Mouse (Mus musculus) megakaryocyte-erythroid progenitor cell, adult 5-6 weeks (primary cell): ENCODE results near the gene Lat2. TPM values are rescaled to one million over a fixed set of nuclear protein-coding genes. Genes with fewer than 3 reads are reported as not detected.

Experiments
- ATAC-seq: replicated peaks from 2 replicates; pipeline ENCODE4 v1.8.0; 2016; ENCODE audit warnings: mild to moderate bottlenecking, inconsistent platforms; ENCODE audit not compliant: severe bottlenecking, poor library complexity, low FRiP score, low TSS enrichment
- total RNA-seq, 2 experiments: library from RNA; stranded (forward) in 1 of 2; stranded (reverse) in 1 of 2; fragments of 200-1000, 215-1000 nt in 1 of 2; fragments of >200 nt in 1 of 2; fragmentation: Nextera tagmentation in 1 of 2; gene quantifications; 2 replicates each; pipeline ENCODE4 v1.2.3; 2014 to 2017

The Lat2 gene
- total RNA-seq, 2 experiments from 2014 or later, result 7.2 to 9.8 TPM

GRCm38 (mm10) chr5:134576517-134577220 lies 38.2 kb downstream of the Lat2 start:
- ATAC-seq, result 0 out of 2 replicates have a peak, but pooled peaks have one; percentile 33

GRCm38 (mm10) chr5:134575833-134576232 lies 39.0 kb downstream of the Lat2 start:
- peak; percentile 55 for ATAC-seq

GRCm38 (mm10) chr5:134572508-134573214 lies 42.2 kb downstream of the Lat2 start:
- ATAC-seq, result no peak

- peak; percentile 57 for ATAC-seq
Measured at GRCm38 (mm10) chr5:134571730-134572507, 42.9 kb downstream of the Lat2 start.

- ATAC-seq, result no peak
Measured at GRCm38 (mm10) chr5:134568964-134569491, 45.8 kb downstream of the Lat2 start.

GRCm38 (mm10) chr5:134568030-134568429 lies 46.8 kb downstream of the Lat2 start:
- ATAC-seq, result no peak

GRCm38 (mm10) chr5:134567445-134567844 lies 47.4 kb downstream of the Lat2 start:
- no peak for ATAC-seq

GRCm38 (mm10) chr5:134565696-134566095 lies 49.1 kb downstream of the Lat2 start:
- no peak for ATAC-seq

- ATAC-seq, result no peak
Measured at GRCm38 (mm10) chr5:134564272-134564671, 50.6 kb downstream of the Lat2 start.

- ATAC-seq, result no peak
Measured at GRCm38 (mm10) chr5:134560450-134561171, 54.2 kb downstream of the Lat2 start.

GRCm38 (mm10) chr5:134560071-134560449 lies 54.8 kb downstream of the Lat2 start, which contains the start of gene Syna:
Gene Syna (minus strand): TSS chr5:134560171.
- no peak for ATAC-seq

- ATAC-seq, result no peak
Measured at GRCm38 (mm10) chr5:134555463-134556164, 59.2 kb downstream of the Lat2 start.

- no peak for ATAC-seq
Measured at GRCm38 (mm10) chr5:134553951-134554546, 60.8 kb downstream of the Lat2 start.

GRCm38 (mm10) chr5:134552110-134552972 lies 62.5 kb downstream of the Lat2 start, which contains the start of gene Clip2:
Gene Clip2 (minus strand): TSS chr5:134552434.
- ATAC-seq, result peak; percentile 91

GRCm38 (mm10) chr5:134551233-134552109 lies 63.4 kb downstream of the Lat2 start:
- peak; percentile 20 for ATAC-seq

GRCm38 (mm10) chr5:134550836-134551232 lies 64.0 kb downstream of the Lat2 start:
- ATAC-seq, result 0 out of 2 replicates have a peak, but pooled peaks have one; percentile 9
